Mouse (Mus musculus): Measurements from ENCODE around the gene Ing4. TPM values are rescaled to one million over a fixed set of nuclear protein-coding genes. Genes with fewer than 3 reads are reported as not detected.

Gene Ing4
- total RNA-seq, 1 experiment = 32.4 TPM

- no peak for TF ChIP-seq ZNF384 (IDR thresholded peaks at IDR 0.05; ENCODE audit: low read depth, low read length)
- TF ChIP-seq ZC3H11A (IDR thresholded peaks at IDR 0.05; ENCODE audit: borderline replicate concordance, low read depth, low read length) = no peak
- TF ChIP-seq HCFC1 (IDR thresholded peaks at IDR 0.05; ENCODE audit: borderline replicate concordance, insufficient read depth, low read length) = no peak
- no peak for TF ChIP-seq MAFK (IDR thresholded peaks at IDR 0.05; ENCODE audit: insufficient read depth, low read depth, low read length)
- TF ChIP-seq CHD2 (IDR thresholded peaks at IDR 0.05; ENCODE audit: low read depth, low read length) = no peak
- Histone ChIP-seq H3K9ac (ENCODE audit: insufficient read depth, low read depth, low read length, poor library complexity, severe bottlenecking) (no peak overlapping the region), H3K36me3 (ENCODE audit: control insufficient read depth, insufficient read depth, low read length, poor library complexity, severe bottlenecking) (no peaks in the 10 kb centered on the region), H3K9me3 (ENCODE audit: control insufficient read depth, insufficient read depth, low read depth, low read length) (no peaks in the 10 kb centered on the region), H3K4me1 (ENCODE audit: control insufficient read depth in 2 of 2, insufficient read depth in 2 of 2, low read length in 2 of 2, poor library complexity in 1 of 2) (peaks cover 0 to 28% of the 10 kb centered on the region in 2 experiments; a peak in 3 of 4 replicates), H3K4me3 (ENCODE audit: insufficient read depth in 1 of 2, low read depth in 1 of 2, low read length in 2 of 2, poor library complexity in 1 of 2, severe bottlenecking in 1 of 2) (no peak overlapping the region), H3K27ac (ENCODE audit: insufficient read depth, low read depth, low read length, poor library complexity, severe bottlenecking) (no peak overlapping the region)
- no peak for DNase-seq (ENCODE audit: low read depth, low spot score)
- in situ Hi-C loops (cut with MboI; ENCODE audit: low sequenced_read_pairs in 2 of 2, unreplicated experiment in 2 of 2) = no loop called here
Measured at GRCm38 (mm10) chr6:125087937-125088336, 48.4 kb downstream of the Ing4 start.

DNA sequence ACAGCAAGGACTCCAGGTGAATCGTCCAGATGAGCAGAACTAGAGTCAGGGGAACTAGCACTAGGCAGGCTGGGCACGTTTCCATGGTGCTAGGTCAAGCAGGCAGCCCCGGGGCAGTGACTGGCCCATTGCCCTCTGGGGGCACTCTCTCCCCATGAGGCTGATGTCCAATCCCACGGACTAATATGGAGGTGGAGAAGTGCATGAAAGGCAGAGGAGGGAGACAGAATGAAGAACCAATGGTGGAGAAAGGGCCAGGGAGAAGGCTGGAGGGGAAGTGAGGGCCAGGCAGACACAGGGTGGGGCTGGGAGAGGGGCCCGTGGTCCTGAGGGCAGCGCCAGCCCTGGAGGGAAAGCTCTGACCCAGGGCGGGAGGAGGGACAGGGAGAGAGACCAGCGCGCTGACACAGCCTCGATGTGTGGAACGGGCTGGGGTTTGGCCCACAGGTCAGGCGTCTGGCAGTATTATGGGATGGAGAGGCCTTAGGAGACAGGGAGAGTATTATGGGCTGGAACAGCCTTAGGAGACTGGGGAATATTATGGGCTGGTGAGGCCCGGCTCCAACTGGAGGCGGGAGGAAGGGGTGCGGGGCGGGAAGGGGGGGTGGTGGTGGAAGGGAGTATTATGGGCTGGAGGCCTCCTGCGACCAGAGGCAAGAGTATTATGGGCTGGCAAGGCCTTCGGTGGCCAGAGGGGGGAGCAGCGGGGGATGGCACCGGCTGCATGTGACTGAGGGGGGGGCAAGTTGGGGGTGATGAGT, 49.2 kb downstream of the Ing4 start:
- Histone ChIP-seq H3K4me3 (ENCODE audit: insufficient read depth in 1 of 2, low read depth in 1 of 2, low read length in 2 of 2, poor library complexity in 1 of 2, severe bottlenecking in 1 of 2) (peak overlapping the region; percentile 27 to 44; a peak in 2 of 4 replicates), H3K9ac (ENCODE audit: insufficient read depth, low read depth, low read length, poor library complexity, severe bottlenecking) (peak overlapping the region; percentile 54; the same call in 1 of the 2 replicates)
- in situ Hi-C loops (cut with MboI; ENCODE audit: low sequenced_read_pairs in 2 of 2, unreplicated experiment in 2 of 2) = no loop called here

GRCm38 (mm10) chr6:125089521-125090321, 50.2 kb downstream of the Ing4 start:
- no peak for TF ChIP-seq MAFK (IDR thresholded peaks at IDR 0.05; ENCODE audit: insufficient read depth, low read depth, low read length)
- TF ChIP-seq CHD2 (IDR thresholded peaks at IDR 0.05; ENCODE audit: low read depth, low read length) = no peak
- TF ChIP-seq ZC3H11A (IDR thresholded peaks at IDR 0.05; ENCODE audit: borderline replicate concordance, low read depth, low read length) = no peak
- TF ChIP-seq ZNF384 (IDR thresholded peaks at IDR 0.05; ENCODE audit: low read depth, low read length) = no peak
- TF ChIP-seq HCFC1 (IDR thresholded peaks at IDR 0.05; ENCODE audit: borderline replicate concordance, insufficient read depth, low read length) = no peak
- peak overlapping the region; percentile 44 to 49 for H3K4me3 ChIP-seq (ENCODE audit: insufficient read depth in 1 of 2, low read depth in 1 of 2, low read length in 2 of 2, poor library complexity in 1 of 2, severe bottlenecking in 1 of 2)
- in situ Hi-C loops (cut with MboI; ENCODE audit: low sequenced_read_pairs in 2 of 2, unreplicated experiment in 2 of 2) = no loop called here

More for the DNA sequence above, 49.2 kb downstream of the Ing4 start:
- H3K9me3 ChIP-seq (ENCODE audit: control insufficient read depth, insufficient read depth, low read depth, low read length) = no peaks in the 10 kb centered on the region
- H3K36me3 ChIP-seq (ENCODE audit: control insufficient read depth, insufficient read depth, low read length, poor library complexity, severe bottlenecking) = no peaks in the 10 kb centered on the region
- TF ChIP-seq ZNF384 (IDR thresholded peaks at IDR 0.05; ENCODE audit: low read depth, low read length) (no peak), HCFC1 (IDR thresholded peaks at IDR 0.05; ENCODE audit: borderline replicate concordance, insufficient read depth, low read length) (no peak), CHD2 (IDR thresholded peaks at IDR 0.05; ENCODE audit: low read depth, low read length) (no peak), MAFK (IDR thresholded peaks at IDR 0.05; ENCODE audit: insufficient read depth, low read depth, low read length) (no peak), ZC3H11A (IDR thresholded peaks at IDR 0.05; ENCODE audit: borderline replicate concordance, low read depth, low read length) (no peak)
- peaks cover 0 to 28% of the 10 kb centered on the region in 2 experiments; a peak in 3 of 4 replicates for H3K4me1 ChIP-seq (ENCODE audit: control insufficient read depth in 2 of 2, insufficient read depth in 2 of 2, low read length in 2 of 2, poor library complexity in 1 of 2)
- peak overlapping the region; percentile 71 for H3K27ac ChIP-seq (ENCODE audit: insufficient read depth, low read depth, low read length, poor library complexity, severe bottlenecking)
- DNase-seq (ENCODE audit: low read depth, low spot score) = no peak

DNA sequence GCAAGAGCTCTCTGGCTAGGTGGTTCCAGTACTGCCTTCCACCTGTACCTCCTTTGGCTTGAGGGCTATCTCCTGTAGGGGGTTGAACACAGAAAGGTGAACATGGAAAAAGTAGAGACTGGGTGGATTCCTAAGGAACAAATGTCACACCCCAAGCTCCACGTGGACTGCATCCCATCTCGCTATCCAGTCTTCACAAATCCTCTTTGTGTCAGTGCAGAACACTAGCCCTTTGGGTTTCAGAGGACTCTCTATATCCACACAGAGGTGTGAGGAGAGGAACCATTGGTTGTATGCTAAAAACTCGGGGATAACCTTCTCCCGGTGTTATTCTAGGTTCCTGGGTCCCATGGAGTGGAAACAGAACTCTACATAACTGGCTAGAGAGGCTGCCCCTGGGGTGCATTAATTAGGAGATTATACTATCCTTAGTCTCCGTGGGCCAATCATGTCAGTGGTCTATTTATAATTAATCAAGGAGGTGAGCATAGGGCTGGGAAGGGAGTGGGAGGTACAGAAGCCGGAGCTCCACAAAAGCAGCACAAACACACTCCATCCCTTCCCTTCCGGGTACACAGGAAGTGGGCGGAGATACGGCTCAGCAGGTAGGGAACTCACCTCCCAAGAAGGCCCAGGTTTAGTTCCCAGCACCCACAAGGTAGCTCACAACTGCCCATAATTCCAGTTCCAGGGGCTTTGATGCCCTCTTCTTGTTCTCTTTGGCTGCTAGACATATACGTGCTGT, 51.0 kb downstream of the Ing4 start:
- in situ Hi-C loops (cut with MboI; ENCODE audit: low sequenced_read_pairs in 2 of 2, unreplicated experiment in 2 of 2) = no loop called here
- peak overlapping the region; percentile 44 to 49 for H3K4me3 ChIP-seq (ENCODE audit: insufficient read depth in 1 of 2, low read depth in 1 of 2, low read length in 2 of 2, poor library complexity in 1 of 2, severe bottlenecking in 1 of 2)
- DNase-seq (ENCODE audit: low read depth, low spot score) = no peak

More at GRCm38 (mm10) chr6:125089521-125090321, 50.2 kb downstream of the Ing4 start:
- Histone ChIP-seq H3K4me1 (ENCODE audit: control insufficient read depth in 2 of 2, insufficient read depth in 2 of 2, low read length in 2 of 2, poor library complexity in 1 of 2) (peaks cover 0 to 25% of the 10 kb centered on the region in 2 experiments; a peak in 3 of 4 replicates), H3K9ac (ENCODE audit: insufficient read depth, low read depth, low read length, poor library complexity, severe bottlenecking) (peak overlapping the region; percentile 38), H3K27ac (ENCODE audit: insufficient read depth, low read depth, low read length, poor library complexity, severe bottlenecking) (peak overlapping the region; percentile 71), H3K36me3 (ENCODE audit: control insufficient read depth, insufficient read depth, low read length, poor library complexity, severe bottlenecking) (no peaks in the 10 kb centered on the region), H3K9me3 (ENCODE audit: control insufficient read depth, insufficient read depth, low read depth, low read length) (no peaks in the 10 kb centered on the region)
- DNase-seq (ENCODE audit: low read depth, low spot score) = no peak

More for the DNA sequence above, 51.0 kb downstream of the Ing4 start:
- Histone ChIP-seq H3K9me3 (ENCODE audit: control insufficient read depth, insufficient read depth, low read depth, low read length) (no peaks in the 10 kb centered on the region), H3K4me1 (ENCODE audit: control insufficient read depth in 2 of 2, insufficient read depth in 2 of 2, low read length in 2 of 2, poor library complexity in 1 of 2) (peaks cover 0 to 25% of the 10 kb centered on the region in 2 experiments; a peak in 3 of 4 replicates), H3K27ac (ENCODE audit: insufficient read depth, low read depth, low read length, poor library complexity, severe bottlenecking) (peak overlapping the region; percentile 85; the same call in 1 of the 2 replicates), H3K9ac (ENCODE audit: insufficient read depth, low read depth, low read length, poor library complexity, severe bottlenecking) (peak overlapping the region; percentile 38; the same call in 1 of the 2 replicates), H3K36me3 (ENCODE audit: control insufficient read depth, insufficient read depth, low read length, poor library complexity, severe bottlenecking) (no peaks in the 10 kb centered on the region)
- TF ChIP-seq HCFC1 (IDR thresholded peaks at IDR 0.05; ENCODE audit: borderline replicate concordance, insufficient read depth, low read length) = no peak
- TF ChIP-seq ZNF384 (IDR thresholded peaks at IDR 0.05; ENCODE audit: low read depth, low read length) = no peak
- TF ChIP-seq CHD2 (IDR thresholded peaks at IDR 0.05; ENCODE audit: low read depth, low read length) = no peak

Data from ES-E14 (cell line).